Mouse (Mus musculus) spleen, adult 2 months (tissue): ENCODE data around the gene Sema6b.

Experiments used
- CTCF ChIP-seq: fragments of 200-500 bp; IDR thresholded peaks from 2 replicates; pipeline ENCODE4 v1.5.1; 2011; ENCODE audit warnings: mild to moderate bottlenecking, inconsistent platforms; ENCODE audit not compliant: insufficient read depth, insufficient read length, insufficient replicate concordance; ENCODE audit errors: extremely low read depth
- POLR2A ChIP-seq: fragments of 200-500 bp; IDR thresholded peaks from 2 replicates; pipeline ENCODE4 v1.6.1; 2011; ENCODE audit warnings: low read depth, low read length, inconsistent platforms

GRCm38 (mm10) chr17:56139858-56140595 lies at the start of gene Sema6b:
- TF ChIP-seq CTCF, result no peak
- no peak for TF ChIP-seq POLR2A
